Mouse (Mus musculus) embryonic facial prominence, embryonic 14.5 days (tissue): ENCODE data around the gene Carmil1. TPM values are rescaled to one million over a fixed set of nuclear protein-coding genes. Genes with fewer than 3 reads are reported as not detected.

Source experiments
- ATAC-seq: fragments of 200-750 bp; cut with Nextera tagmentation; 2 replicates; pipeline ENCODE4 v1.8.0; 2017; ENCODE audit warnings: low read depth, moderate number of reproducible peaks, moderate TSS enrichment
- DNase-seq: peaks from one replicate; pipeline ENCODE4 v3.0.0-alpha.2; 2015; ENCODE audit warnings: low spot score
- H3K27ac ChIP-seq: fragments of 300-500 bp; sonication (generic); replicated peaks from 2 replicates; pipeline ENCODE4 v1.5.1; 2014; ENCODE audit warnings: low read depth, mild to moderate bottlenecking, low read length, moderate library complexity
- H3K27me3 ChIP-seq: fragments of 300-500 bp; sonication (generic); replicated peaks from 2 replicates; pipeline ENCODE4 v1.6.1; 2014; ENCODE audit warnings: low read length; ENCODE audit not compliant: control insufficient read depth, insufficient read depth
- H3K36me3 ChIP-seq: fragments of 300-500 bp; sonication (generic); 2 replicates; pipeline ENCODE4 v1.6.1; 2014; ENCODE audit warnings: low read length, mixed read lengths; ENCODE audit not compliant: control insufficient read depth, insufficient read depth
- H3K4me1 ChIP-seq: fragments of 300-500 bp; sonication (generic); 2 replicates; pipeline ENCODE4 v1.6.1; 2014; ENCODE audit warnings: antibody characterized with exemption, low read length; ENCODE audit not compliant: control insufficient read depth, insufficient read depth
- H3K4me2 ChIP-seq: fragments of 300-500 bp; sonication (generic); 2 replicates; pipeline ENCODE4 v1.6.1; 2014; ENCODE audit warnings: low read depth, mild to moderate bottlenecking, low read length, moderate library complexity, mixed read lengths
- H3K4me3 ChIP-seq: fragments of 300-500 bp; sonication (generic); 2 replicates; pipeline ENCODE4 v1.5.1; 2014; ENCODE audit warnings: low read depth, mild to moderate bottlenecking, low read length
- H3K9ac ChIP-seq: fragments of 300-500 bp; sonication (generic); 2 replicates; pipeline ENCODE4 v1.6.1; 2014; ENCODE audit warnings: low read depth, mild to moderate bottlenecking, low read length, moderate library complexity, mixed read lengths
- H3K9me3 ChIP-seq: fragments of 300-500 bp; sonication (generic); 2 replicates; pipeline ENCODE4 v1.6.1; 2016; ENCODE audit warnings: low read length; ENCODE audit not compliant: control insufficient read depth
- WGBS: fragments of 180-500 bp; shearing (Covaris S2); extraction: QIAGEN DNeasy Blood & Tissue Kit; methylation state at CpG from one replicate; pipeline ENCODE4 v1.1.7; 2014; 5-methylcytosine and 5-hydroxymethylcytosine counted together
- polyA plus RNA-seq: library from polyadenylated mRNA; unstranded; fragments of >200 nt; fragmentation: Nextera tagmentation; extraction: Ambion mirVana; gene quantifications from 2 replicates; pipeline ENCODE4 v1.2.1, GENCODE M21; 2014

Gene Carmil1
- polyA plus RNA-seq, 1 experiment from 2014 or later: 31.3 TPM

- no peak for DNase-seq
- WGBS: 59% methylated on average over 5 of the region's 5 CpGs
- Histone ChIP-seq H3K36me3 (no peaks in the 10 kb centered on the region), H3K27me3 (no peaks in the 10 kb centered on the region), H3K9ac (no peak overlapping the region), H3K4me2 (no peak overlapping the region), H3K4me3 (no peak overlapping the region), H3K9me3 (no peaks in the 10 kb centered on the region), H3K4me1 (peaks cover 2% of the 10 kb centered on the region; the same call in 1 of the 2 replicates), H3K27ac (no peak overlapping the region; the same call in 1 of the 2 replicates)
- ATAC-seq: no peak
These were observed 32.7 kb downstream of the Carmil1 start for GRCm38 (mm10) chr13:24247928-24248327.

GRCm38 (mm10) chr13:24247441-24247840 is 33.2 kb downstream of the Carmil1 start:
- 60% methylated on average over 3 of the region's 3 CpGs for WGBS
- no peak for ATAC-seq
- H3K27ac ChIP-seq: no peak overlapping the region; the same call in 1 of the 2 replicates

GRCm38 (mm10) chr13:24246266-24246665 is 34.3 kb downstream of the Carmil1 start:
- WGBS: 77% methylated on average over 6 of the region's 6 CpGs
- ATAC-seq: no peak

More at GRCm38 (mm10) chr13:24247441-24247840, 33.2 kb downstream of the Carmil1 start:
- Histone ChIP-seq H3K9me3 (no peaks in the 10 kb centered on the region), H3K36me3 (no peaks in the 10 kb centered on the region), H3K4me1 (peaks cover 7% of the 10 kb centered on the region; the same call in 1 of the 2 replicates), H3K9ac (no peak overlapping the region), H3K4me2 (no peak overlapping the region), H3K27me3 (no peaks in the 10 kb centered on the region), H3K4me3 (no peak overlapping the region)
- DNase-seq: no peak

GRCm38 (mm10) chr13:24244613-24245012 is 36.0 kb downstream of the Carmil1 start:
- peaks cover 15% of the 10 kb centered on the region; the same call in 1 of the 2 replicates for H3K4me1 ChIP-seq
- 48% methylated on average over 11 of the region's 11 CpGs for WGBS
- H3K4me3 ChIP-seq: no peak overlapping the region
- no peak for DNase-seq
- no peak for ATAC-seq
- H3K36me3 ChIP-seq: no peaks in the 10 kb centered on the region
- no peaks in the 10 kb centered on the region for H3K27me3 ChIP-seq
- H3K9me3 ChIP-seq: no peaks in the 10 kb centered on the region
- H3K9ac ChIP-seq: no peak overlapping the region
- no peak overlapping the region for H3K4me2 ChIP-seq
- no peak overlapping the region for H3K27ac ChIP-seq

More at GRCm38 (mm10) chr13:24246266-24246665, 34.3 kb downstream of the Carmil1 start:
- no peak overlapping the region for H3K9ac ChIP-seq
- H3K27me3 ChIP-seq: no peaks in the 10 kb centered on the region
- no peak overlapping the region for H3K4me2 ChIP-seq
- H3K9me3 ChIP-seq: no peaks in the 10 kb centered on the region
- H3K27ac ChIP-seq: no peak overlapping the region
- DNase-seq: no peak
- H3K4me3 ChIP-seq: no peak overlapping the region
- no peaks in the 10 kb centered on the region for H3K36me3 ChIP-seq
- peaks cover 9% of the 10 kb centered on the region; the same call in 1 of the 2 replicates for H3K4me1 ChIP-seq

GRCm38 (mm10) chr13:24243964-24244363 is 36.6 kb downstream of the Carmil1 start:
- Histone ChIP-seq H3K4me3 (no peak overlapping the region), H3K9ac (no peak overlapping the region), H3K36me3 (no peaks in the 10 kb centered on the region), H3K27ac (no peak overlapping the region), H3K9me3 (no peaks in the 10 kb centered on the region), H3K4me1 (peaks cover 15% of the 10 kb centered on the region; the same call in 1 of the 2 replicates), H3K4me2 (no peak overlapping the region), H3K27me3 (no peaks in the 10 kb centered on the region)
- 74% methylated on average over 3 of the region's 4 CpGs for WGBS
- no peak for DNase-seq
- no peak for ATAC-seq

GRCm38 (mm10) chr13:24242429-24243106 is 38.0 kb downstream of the Carmil1 start:
- Histone ChIP-seq H3K36me3 (no peaks in the 10 kb centered on the region), H3K9ac (no peak overlapping the region), H3K27me3 (no peaks in the 10 kb centered on the region), H3K4me3 (no peak overlapping the region), H3K9me3 (no peaks in the 10 kb centered on the region), H3K4me1 (peaks cover 15% of the 10 kb centered on the region; the same call in 1 of the 2 replicates), H3K27ac (no peak overlapping the region), H3K4me2 (no peak overlapping the region)
- DNase-seq (peak; percentile 41), ATAC-seq (no peak)
- 60% methylated on average over 5 of the region's 5 CpGs for WGBS

- Histone ChIP-seq H3K27me3 (no peaks in the 10 kb centered on the region), H3K27ac (no peak overlapping the region), H3K4me2 (no peak overlapping the region), H3K9me3 (no peaks in the 10 kb centered on the region), H3K9ac (no peak overlapping the region), H3K4me1 (peaks cover 15% of the 10 kb centered on the region; the same call in 1 of the 2 replicates), H3K4me3 (no peak overlapping the region), H3K36me3 (no peaks in the 10 kb centered on the region)
- ATAC-seq: no peak
- WGBS: 57% methylated on average over 5 of the region's 5 CpGs
- peak; percentile 18 for DNase-seq
These were observed 39.4 kb downstream of the Carmil1 start for GRCm38 (mm10) chr13:24241201-24241600.

GRCm38 (mm10) chr13:24240430-24240829 is 40.2 kb downstream of the Carmil1 start:
- ATAC-seq (no peak), DNase-seq (no peak)
- no peak overlapping the region for H3K27ac ChIP-seq
- no peaks in the 10 kb centered on the region for H3K27me3 ChIP-seq
- H3K4me2 ChIP-seq: no peak overlapping the region
- H3K9me3 ChIP-seq: no peaks in the 10 kb centered on the region
- H3K9ac ChIP-seq: no peak overlapping the region
- H3K36me3 ChIP-seq: no peaks in the 10 kb centered on the region
- H3K4me1 ChIP-seq: peaks cover 15% of the 10 kb centered on the region; the same call in 1 of the 2 replicates
- H3K4me3 ChIP-seq: no peak overlapping the region
- 80% methylated on average over 4 of the region's 4 CpGs for WGBS
